Mouse (Mus musculus) right cerebral cortex, postnatal 25 days (tissue): ENCODE results near the gene Olfr23.
"Not testable (repeated sequence)": the region's sequence is repeated elsewhere in the genome, so short reads cannot be mapped to it uniquely, and the experiment has no call there.

Experiments
- DNase-seq: peaks from one replicate; pipeline ENCODE4 v3.0.0; 2022

The Olfr23 gene

GRCm38 (mm10) chr11:73936377-73936776 lies at the start of gene Olfr23:
Gene Olfr23 (plus strand): TSS chr11:73936677.
- no peak for DNase-seq

- no peak for DNase-seq
Measured at GRCm38 (mm10) chr11:73890671-73891070, 45.8 kb upstream of the Olfr23 start, which contains the start of gene Olfr394. Gene Olfr394 (minus strand): TSS chr11:73890771.

GRCm38 (mm10) chr11:73909199-73909598 lies 27.3 kb upstream of the Olfr23 start, which contains the start of gene Olfr395:
Gene Olfr395 (minus strand): TSS chr11:73909299.
- not testable (repeated sequence) for DNase-seq

GRCm38 (mm10) chr11:73960517-73960916 lies 24.0 kb downstream of the Olfr23 start, which contains the start of gene Olfr397:
Gene Olfr397 (plus strand): TSS chr11:73960817.
- DNase-seq = no peak

GRCm38 (mm10) chr11:73990307-73990706 lies 53.8 kb downstream of the Olfr23 start, which contains the start of gene Olfr398:
Gene Olfr398 (minus strand): TSS chr11:73990407.
- no peak for DNase-seq
